Mouse (Mus musculus): Measurements from ENCODE around the gene Sipa1l1. TPM values are rescaled to one million over a fixed set of nuclear protein-coding genes. Genes with fewer than 3 reads are reported as not detected.

Gene Sipa1l1
- polyA plus RNA-seq, 1 experiment, result 12.0 TPM

DNA sequence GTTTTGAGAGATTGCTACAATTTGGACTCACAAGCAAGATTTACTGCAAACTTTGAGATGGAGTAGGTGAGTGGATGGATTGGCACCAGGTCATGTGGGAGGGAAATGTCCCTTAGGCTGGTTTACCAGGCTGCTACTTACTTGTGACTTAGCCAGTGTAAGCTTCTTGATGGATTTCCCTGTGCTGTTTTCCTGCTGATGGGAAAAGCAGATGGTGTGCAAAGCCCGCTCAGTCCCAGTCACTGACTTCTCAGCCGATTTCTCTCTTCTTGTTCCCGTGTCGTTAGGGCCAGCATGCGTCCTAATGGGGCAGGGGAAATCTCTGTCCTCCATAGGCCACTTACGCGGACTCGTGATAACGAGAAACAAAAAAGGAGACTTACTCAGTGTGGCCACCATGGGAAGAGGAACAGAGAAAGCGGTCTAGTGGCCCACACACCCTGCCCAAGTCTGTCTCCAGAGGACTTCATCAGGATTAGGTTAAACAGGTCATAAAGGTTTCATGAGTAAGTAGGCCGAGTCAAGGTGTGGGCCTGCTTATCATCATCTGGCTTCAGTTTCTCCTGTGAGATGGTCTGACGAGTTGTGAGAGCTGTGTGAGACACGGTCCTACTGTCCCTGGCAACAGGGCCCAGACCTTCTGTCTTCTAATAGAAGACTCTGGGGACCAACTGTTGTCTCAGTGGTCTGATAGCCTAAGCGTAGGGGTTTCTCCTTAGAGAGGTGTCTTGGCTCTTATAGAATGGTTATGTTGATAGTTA lies 65.5 kb downstream of the Sipa1l1 start:
- no peaks in the 10 kb centered on the region for H3K9me3 ChIP-seq
- no peak overlapping the region for H3K4me3 ChIP-seq (replicated peaks)
- H3K36me3 ChIP-seq (replicated peaks; ENCODE audit: low read length), result peaks cover 22% of the 10 kb centered on the region
- H3K4me1 ChIP-seq, result peaks cover 93% of the 10 kb centered on the region
- TF ChIP-seq GATA1 (IDR thresholded peaks at IDR 0.05; ENCODE audit: borderline replicate concordance, low read length) (no peak), FLI1 (IDR thresholded peaks at IDR 0.05; ENCODE audit: low read length) (no peak)
- no peaks in the 10 kb centered on the region for H3K27me3 ChIP-seq (replicated peaks)

DNA sequence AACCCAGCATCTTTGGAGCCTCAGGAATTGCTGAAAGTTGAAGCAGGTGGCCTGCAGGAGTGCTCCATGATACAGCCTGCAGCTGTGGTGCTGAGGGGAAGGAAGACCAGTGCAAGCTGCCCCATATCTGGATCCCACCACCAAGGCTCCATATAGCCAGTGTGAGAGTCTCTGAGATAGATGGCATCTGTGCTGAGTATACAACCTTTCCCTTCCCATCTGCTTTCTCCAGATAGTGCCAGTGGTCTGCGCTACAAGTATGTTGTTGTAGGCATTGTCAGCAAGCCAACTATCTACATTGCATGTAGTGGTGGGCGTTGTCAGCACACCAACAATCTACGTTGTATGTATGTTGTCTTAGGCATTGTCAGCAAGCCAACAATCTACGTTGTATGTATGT lies 68.0 kb downstream of the Sipa1l1 start:
- no peaks in the 10 kb centered on the region for H3K9me3 ChIP-seq
- H3K4me1 ChIP-seq, result peaks cover 75% of the 10 kb centered on the region
- no peak overlapping the region for H3K4me3 ChIP-seq (replicated peaks)
- no peak for TF ChIP-seq GATA1 (IDR thresholded peaks at IDR 0.05; ENCODE audit: borderline replicate concordance, low read length)
- no peak for TF ChIP-seq FLI1 (IDR thresholded peaks at IDR 0.05; ENCODE audit: low read length)
- H3K27me3 ChIP-seq (replicated peaks), result no peaks in the 10 kb centered on the region
- peaks cover 24% of the 10 kb centered on the region for H3K36me3 ChIP-seq (replicated peaks; ENCODE audit: low read length)

DNA sequence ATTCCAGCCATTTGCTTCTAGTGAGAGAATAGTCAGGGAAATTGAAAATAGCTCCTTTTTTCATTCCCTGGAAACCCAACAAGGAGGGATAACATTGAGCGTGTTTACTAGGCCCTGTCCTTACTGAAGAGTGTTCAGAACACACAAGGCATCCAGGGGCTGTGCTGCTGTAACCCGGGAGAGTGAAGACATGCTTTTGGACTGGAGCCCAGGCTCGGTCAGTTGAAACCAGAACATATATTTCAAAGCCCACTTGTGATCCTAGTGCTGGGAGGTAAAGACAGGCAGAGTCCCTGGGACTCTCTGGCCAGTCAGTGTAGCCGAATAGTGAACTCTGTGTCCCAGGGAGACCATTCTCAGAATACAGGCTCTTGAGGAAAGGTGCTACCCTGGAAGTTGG lies 68.8 kb downstream of the Sipa1l1 start:
- Histone ChIP-seq H3K36me3 (replicated peaks; ENCODE audit: low read length) (peaks cover 24% of the 10 kb centered on the region), H3K9me3 (no peaks in the 10 kb centered on the region), H3K4me3 (replicated peaks) (no peak overlapping the region), H3K4me1 (peaks cover 66% of the 10 kb centered on the region), H3K27me3 (replicated peaks) (no peaks in the 10 kb centered on the region)
- no peak for TF ChIP-seq FLI1 (IDR thresholded peaks at IDR 0.05; ENCODE audit: low read length)
- TF ChIP-seq GATA1 (IDR thresholded peaks at IDR 0.05; ENCODE audit: borderline replicate concordance, low read length), result no peak

DNA sequence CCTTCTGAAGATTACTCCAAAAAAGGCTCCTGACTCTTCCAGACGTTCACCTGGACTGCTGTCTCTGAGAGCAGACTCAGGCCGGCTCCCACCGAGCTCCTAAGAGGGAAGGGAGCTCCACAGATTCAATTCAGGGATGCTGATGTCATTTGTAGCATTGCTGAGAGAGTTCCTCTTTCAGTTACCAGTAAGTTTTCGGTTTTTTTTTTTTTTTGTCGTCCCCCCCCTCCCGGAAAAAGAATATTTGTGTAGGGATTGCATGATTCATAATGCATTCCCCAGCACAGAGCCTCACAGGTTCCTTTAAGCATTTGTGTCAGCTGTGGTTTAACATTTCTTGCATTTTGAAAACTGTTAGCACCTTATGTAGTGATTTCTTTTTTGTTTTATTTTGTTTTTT lies 71.6 kb downstream of the Sipa1l1 start:
- Histone ChIP-seq H3K4me3 (replicated peaks) (no peak overlapping the region), H3K27me3 (replicated peaks) (no peaks in the 10 kb centered on the region), H3K9me3 (no peaks in the 10 kb centered on the region), H3K4me1 (peaks cover 65% of the 10 kb centered on the region), H3K36me3 (replicated peaks; ENCODE audit: low read length) (peaks cover 19% of the 10 kb centered on the region)
- TF ChIP-seq FLI1 (IDR thresholded peaks at IDR 0.05; ENCODE audit: low read length) (no peak), GATA1 (IDR thresholded peaks at IDR 0.05; ENCODE audit: borderline replicate concordance, low read length) (no peak)

DNA sequence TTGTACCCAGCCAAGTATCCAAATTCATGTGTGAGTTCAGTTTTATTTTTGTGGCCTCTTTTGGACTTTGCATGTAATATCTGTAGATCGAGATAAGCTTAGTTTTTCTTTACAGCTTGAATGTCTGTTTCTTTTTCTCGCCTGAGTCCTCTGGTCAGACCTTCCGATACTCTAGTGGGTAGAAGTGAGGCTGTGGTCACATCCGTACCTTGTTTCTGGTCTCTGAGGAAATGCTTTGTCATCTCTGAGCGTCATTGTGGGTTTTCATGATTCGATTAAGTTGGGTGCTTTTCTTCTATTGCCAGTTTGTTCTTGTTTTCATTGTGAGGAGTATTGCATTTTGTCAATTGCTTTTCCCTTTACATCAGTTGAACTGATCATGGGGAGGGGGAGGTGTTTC lies 76.1 kb downstream of the Sipa1l1 start:
- peaks cover 29% of the 10 kb centered on the region for H3K36me3 ChIP-seq (replicated peaks; ENCODE audit: low read length)
- H3K27me3 ChIP-seq (replicated peaks), result no peaks in the 10 kb centered on the region
- H3K4me3 ChIP-seq (replicated peaks), result peak overlapping the region; percentile 87
- no peaks in the 10 kb centered on the region for H3K9me3 ChIP-seq
- no peak for TF ChIP-seq FLI1 (IDR thresholded peaks at IDR 0.05; ENCODE audit: low read length)
- TF ChIP-seq GATA1 (IDR thresholded peaks at IDR 0.05; ENCODE audit: borderline replicate concordance, low read length), result no peak
- peaks cover 61% of the 10 kb centered on the region for H3K4me1 ChIP-seq

DNA sequence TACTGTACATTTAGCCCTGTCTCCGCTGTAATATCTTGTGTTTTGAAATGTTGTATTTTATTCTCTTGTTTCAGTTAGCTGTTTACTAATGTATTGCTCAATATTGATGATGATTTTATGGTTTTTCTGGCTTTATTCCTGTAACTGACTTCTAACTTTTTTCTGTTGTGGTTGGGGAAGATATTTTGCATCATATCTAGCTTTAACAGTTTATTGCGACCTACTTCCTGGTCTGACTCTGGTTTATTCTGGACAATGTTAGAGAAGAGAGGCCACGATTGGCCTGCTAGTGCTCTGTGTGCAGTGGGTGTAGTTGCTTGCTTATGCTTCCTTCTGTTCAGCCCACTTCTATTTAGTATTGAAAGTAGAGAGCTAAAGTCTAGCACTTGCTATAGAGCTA lies 77.3 kb downstream of the Sipa1l1 start:
- H3K9me3 ChIP-seq, result no peaks in the 10 kb centered on the region
- TF ChIP-seq FLI1 (IDR thresholded peaks at IDR 0.05; ENCODE audit: low read length) (no peak), GATA1 (IDR thresholded peaks at IDR 0.05; ENCODE audit: borderline replicate concordance, low read length) (no peak)
- H3K4me1 ChIP-seq, result peaks cover 72% of the 10 kb centered on the region
- no peaks in the 10 kb centered on the region for H3K27me3 ChIP-seq (replicated peaks)
- peak overlapping the region; percentile 87 for H3K4me3 ChIP-seq (replicated peaks)
- H3K36me3 ChIP-seq (replicated peaks; ENCODE audit: low read length), result peaks cover 29% of the 10 kb centered on the region

DNA sequence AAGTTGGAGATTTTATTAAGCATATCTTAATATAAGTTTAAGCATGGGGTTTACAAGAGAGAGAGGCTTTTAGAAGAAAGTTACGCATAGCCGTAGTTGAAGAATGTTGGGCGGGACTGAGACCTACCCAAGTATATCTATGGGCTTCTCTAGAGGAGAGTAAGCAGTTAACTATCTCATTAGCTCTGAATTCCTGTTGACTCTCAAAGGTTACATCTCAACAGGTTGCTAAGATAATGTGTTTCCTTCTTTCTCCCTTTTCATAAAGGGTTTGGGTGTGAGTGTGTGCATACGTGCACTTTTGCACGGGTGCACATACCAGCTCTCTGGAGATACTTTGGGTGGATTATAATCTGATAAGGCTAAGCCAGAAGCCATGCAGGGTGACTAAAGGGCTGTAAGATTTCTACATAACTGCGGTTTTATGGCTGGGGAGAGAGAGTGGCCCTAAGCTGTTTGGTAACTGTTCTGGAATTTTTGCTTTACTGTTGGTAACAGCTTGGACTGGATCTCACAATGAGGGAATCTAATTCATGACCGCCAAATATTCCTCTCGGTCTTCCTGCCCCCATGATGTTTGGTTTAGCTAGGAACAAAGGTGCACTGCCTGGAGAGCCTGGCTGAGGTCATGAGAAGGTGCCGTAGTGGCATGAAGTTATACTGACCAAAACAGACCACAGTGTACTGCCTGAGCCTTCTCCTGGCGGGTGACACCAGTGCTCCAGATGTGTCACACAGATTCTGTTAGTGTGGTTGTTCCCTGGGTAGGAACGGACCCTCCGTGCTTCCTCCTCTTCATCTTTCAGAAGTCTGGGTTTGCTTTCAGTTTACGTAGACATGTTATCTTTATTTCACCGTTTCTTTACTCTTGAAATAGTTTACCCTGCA lies 78.5 kb downstream of the Sipa1l1 start:
- TF ChIP-seq FLI1 (IDR thresholded peaks at IDR 0.05; ENCODE audit: low read length) (no peak), GATA1 (IDR thresholded peaks at IDR 0.05; ENCODE audit: borderline replicate concordance, low read length) (no peak)
- no peaks in the 10 kb centered on the region for H3K9me3 ChIP-seq
- no peaks in the 10 kb centered on the region for H3K27me3 ChIP-seq (replicated peaks)
- peaks cover 81% of the 10 kb centered on the region for H3K4me1 ChIP-seq
- peak overlapping the region; percentile 54 for H3K4me3 ChIP-seq (replicated peaks)
- H3K36me3 ChIP-seq (replicated peaks; ENCODE audit: low read length), result peaks cover 29% of the 10 kb centered on the region

DNA sequence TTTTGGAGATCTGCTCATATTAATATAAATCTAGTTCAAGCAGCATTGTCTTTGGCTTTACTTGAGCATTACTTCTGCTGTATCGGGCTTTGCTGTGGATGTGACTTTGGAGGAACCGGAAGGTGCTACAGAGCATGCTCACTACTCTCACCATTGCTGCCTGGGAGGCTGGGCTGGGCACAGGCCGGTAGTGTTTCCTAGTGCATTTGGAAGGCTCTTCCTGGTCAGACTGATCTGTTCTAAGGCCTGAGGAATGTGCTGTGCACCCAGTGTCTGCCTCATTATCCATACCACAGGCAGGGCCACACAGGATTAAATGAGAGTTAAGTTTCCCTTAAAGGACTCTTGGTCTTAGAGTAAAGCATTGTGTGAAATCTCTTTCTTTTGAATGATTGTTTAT lies 79.4 kb downstream of the Sipa1l1 start:
- TF ChIP-seq FLI1 (IDR thresholded peaks at IDR 0.05; ENCODE audit: low read length) (no peak), GATA1 (IDR thresholded peaks at IDR 0.05; ENCODE audit: borderline replicate concordance, low read length) (no peak)
- Histone ChIP-seq H3K36me3 (replicated peaks; ENCODE audit: low read length) (peaks cover 29% of the 10 kb centered on the region), H3K4me3 (replicated peaks) (no peak overlapping the region), H3K27me3 (replicated peaks) (no peaks in the 10 kb centered on the region), H3K9me3 (no peaks in the 10 kb centered on the region), H3K4me1 (peaks cover 83% of the 10 kb centered on the region)

DNA sequence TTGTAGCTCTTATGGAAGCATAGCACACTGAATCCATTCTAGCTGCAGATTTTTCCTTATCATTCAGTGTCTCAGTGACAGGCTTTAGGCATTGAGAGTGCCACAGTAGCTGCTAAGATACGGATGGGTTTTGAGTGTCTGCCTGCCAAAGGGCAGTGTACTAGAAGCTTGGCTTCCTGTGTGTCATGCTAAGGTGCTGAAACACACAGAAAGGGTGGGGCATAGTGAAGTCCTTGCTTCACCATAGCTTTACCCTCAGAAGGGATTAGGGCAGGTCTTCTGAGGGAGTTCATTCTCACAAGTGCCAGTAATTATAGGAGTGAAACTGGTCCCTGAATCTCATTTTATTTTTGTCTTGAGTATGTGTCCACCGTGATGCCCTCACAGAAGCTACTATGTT lies 82.2 kb downstream of the Sipa1l1 start:
- TF ChIP-seq FLI1 (IDR thresholded peaks at IDR 0.05; ENCODE audit: low read length) (no peak), GATA1 (IDR thresholded peaks at IDR 0.05; ENCODE audit: borderline replicate concordance, low read length) (no peak)
- Histone ChIP-seq H3K4me3 (replicated peaks) (no peak overlapping the region), H3K9me3 (no peaks in the 10 kb centered on the region), H3K27me3 (replicated peaks) (no peaks in the 10 kb centered on the region), H3K36me3 (replicated peaks; ENCODE audit: low read length) (peaks cover 41% of the 10 kb centered on the region), H3K4me1 (peaks cover 73% of the 10 kb centered on the region)

DNA sequence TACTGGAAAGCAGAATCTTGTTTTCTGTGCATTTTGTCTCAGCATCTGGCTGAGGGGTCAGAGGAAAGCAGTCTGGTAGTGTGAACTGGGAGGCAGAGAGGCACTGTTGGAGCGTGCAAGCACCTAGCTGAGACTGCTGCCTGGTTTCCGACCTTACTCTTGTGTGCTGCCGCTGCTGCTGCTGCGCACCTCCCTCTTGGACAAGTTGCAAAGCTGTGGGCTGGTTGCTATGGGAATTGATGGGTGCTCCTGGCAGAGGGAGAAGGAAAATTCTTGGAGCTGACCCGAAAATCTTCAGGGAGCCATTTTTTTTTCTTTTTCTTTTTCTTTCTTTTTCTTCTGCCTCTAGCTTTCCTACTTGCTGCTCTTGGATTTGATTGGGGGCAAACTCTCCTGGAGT lies 85.0 kb downstream of the Sipa1l1 start:
- peaks cover 67% of the 10 kb centered on the region for H3K4me1 ChIP-seq
- H3K4me3 ChIP-seq (replicated peaks), result no peak overlapping the region
- peaks cover 31% of the 10 kb centered on the region for H3K36me3 ChIP-seq (replicated peaks; ENCODE audit: low read length)
- no peak for TF ChIP-seq GATA1 (IDR thresholded peaks at IDR 0.05; ENCODE audit: borderline replicate concordance, low read length)
- no peaks in the 10 kb centered on the region for H3K9me3 ChIP-seq
- H3K27me3 ChIP-seq (replicated peaks), result no peaks in the 10 kb centered on the region
